Mouse (Mus musculus) midbrain, embryonic 11.5 days (tissue): ENCODE results near the gene Ube2j1. TPM values are rescaled to one million over a fixed set of nuclear protein-coding genes. Genes with fewer than 3 reads are reported as not detected.
A peak's percentile ranks its signal among the peaks of the same experiment; 100 is the strongest.

Experiments used
- ATAC-seq: fragments of 200-750 bp; cut with Nextera tagmentation; 2 replicates; pipeline ENCODE4 v1.8.0; 2017; ENCODE audit warnings: moderate TSS enrichment, moderate library complexity; ENCODE audit not compliant: low FRiP score
- DNase-seq: peaks from one replicate; pipeline ENCODE4 v3.0.0; 2015; ENCODE audit warnings: low spot score; ENCODE audit errors: missing footprints
- H3K27ac ChIP-seq: fragments of 300-500 bp; sonication (generic); 2 replicates; pipeline ENCODE4 v1.5.1; 2014; ENCODE audit warnings: low read depth, low read length
- H3K27me3 ChIP-seq: fragments of 300-500 bp; sonication (generic); 2 replicates; pipeline ENCODE4 v1.6.1; 2014; ENCODE audit warnings: mild to moderate bottlenecking, low read length, moderate library complexity, mixed read lengths; ENCODE audit not compliant: control insufficient read depth, insufficient read depth
- H3K36me3 ChIP-seq: fragments of 300-500 bp; sonication (generic); 2 replicates; pipeline ENCODE4 v1.6.1; 2014; ENCODE audit warnings: mild to moderate bottlenecking, low read length, moderate library complexity, mixed read lengths; ENCODE audit not compliant: control insufficient read depth, insufficient read depth
- H3K4me1 ChIP-seq: fragments of 300-500 bp; sonication (generic); 2 replicates; pipeline ENCODE4 v1.6.1; 2014; ENCODE audit warnings: low read length; ENCODE audit not compliant: control insufficient read depth, insufficient read depth
- H3K4me2 ChIP-seq: fragments of 300-500 bp; sonication (generic); 2 replicates; pipeline ENCODE4 v1.6.1; 2014; ENCODE audit warnings: mild to moderate bottlenecking, moderate library complexity
- H3K4me3 ChIP-seq: fragments of 300-500 bp; sonication (generic); 2 replicates; pipeline ENCODE4 v1.5.1; 2014; ENCODE audit warnings: low read depth, low read length
- H3K9ac ChIP-seq: fragments of 300-500 bp; sonication (generic); 2 replicates; pipeline ENCODE4 v1.6.1; 2014; ENCODE audit warnings: low read length
- H3K9me3 ChIP-seq: fragments of 300-500 bp; sonication (generic); 2 replicates; pipeline ENCODE4 v1.6.1; 2016; ENCODE audit warnings: low read length; ENCODE audit not compliant: control insufficient read depth
- WGBS: fragments of 180-500 bp; shearing (Covaris S2); extraction: QIAGEN DNeasy Blood & Tissue Kit; methylation state at CpG from one replicate; pipeline ENCODE4 v1.1.7; 2014; 5-methylcytosine and 5-hydroxymethylcytosine counted together
- polyA plus RNA-seq: library from polyadenylated mRNA; unstranded; fragments of >200 nt; fragmentation: Nextera tagmentation; extraction: Ambion mirVana; gene quantifications from 2 replicates; pipeline ENCODE4 v1.2.1, GENCODE M21; 2014

Ube2j1 gene
- polyA plus RNA-seq, 1 experiment from 2014 or later, result 59.6 TPM

DNA sequence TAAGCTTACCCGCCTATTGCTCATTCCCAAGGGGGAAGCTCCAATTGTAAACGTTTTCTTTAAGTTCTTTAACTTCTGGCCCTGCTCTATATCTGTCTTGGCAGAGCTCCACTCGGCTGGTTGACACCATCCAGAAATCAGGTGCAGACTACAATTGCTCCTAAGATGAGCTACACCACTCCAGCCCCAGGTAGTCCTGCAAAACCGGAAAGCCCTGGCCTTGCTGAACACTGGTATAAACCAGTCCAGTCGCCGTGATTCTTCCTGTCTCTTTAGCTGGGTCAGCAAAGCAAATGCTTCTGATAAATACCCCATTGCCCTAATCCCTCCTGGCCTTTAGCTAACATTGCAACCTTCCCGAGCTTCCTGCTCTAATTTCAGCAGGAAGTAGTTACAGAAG lies 29.9 kb downstream of the Ube2j1 start:
- no peaks in the 10 kb centered on the region for H3K4me1 ChIP-seq
- 72% methylated on average over 7 of the region's 7 CpGs for WGBS

DNA sequence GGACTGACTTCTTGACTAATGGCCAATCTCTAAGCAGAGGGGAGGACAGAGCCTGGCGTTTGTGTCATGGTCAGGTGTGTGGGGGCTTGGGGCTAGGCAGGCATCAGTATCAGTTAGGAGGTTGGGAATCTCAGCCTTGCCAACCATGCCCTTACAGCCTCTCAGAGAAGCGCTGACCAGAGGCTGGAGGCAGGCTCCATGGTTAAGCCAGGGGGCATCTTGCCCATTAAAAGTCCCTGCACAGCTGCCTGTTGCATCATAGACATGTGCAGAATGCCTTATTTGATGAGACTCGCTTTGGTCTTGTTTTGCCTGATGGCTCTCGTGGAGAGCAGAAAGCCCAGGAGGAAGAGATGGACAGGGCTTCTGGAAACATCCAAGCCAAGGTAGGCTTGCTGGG lies 31.8 kb downstream of the Ube2j1 start, which contains the start of gene Gabrr2:
Gene Gabrr2 (plus strand): TSS at position 19 of the 400 bp plus-strand sequence.
- H3K4me1 ChIP-seq, result no peaks in the 10 kb centered on the region
- H3K9me3 ChIP-seq, result no peaks in the 10 kb centered on the region
- DNase-seq, result no peak
- H3K9ac ChIP-seq, result no peak within 1 kb of the TSS
- H3K4me2 ChIP-seq, result no peak within 1 kb of the TSS
- H3K27ac ChIP-seq, result no peak within 1 kb of the TSS
- no peaks in the 10 kb centered on the region for H3K27me3 ChIP-seq
- 90% methylated on average over 4 of the region's 4 CpGs for WGBS
- H3K4me3 ChIP-seq, result no peak within 1 kb of the TSS
- ATAC-seq, result no peak
- H3K36me3 ChIP-seq, result no peaks in the 10 kb centered on the region

More for the DNA sequence above, 29.9 kb downstream of the Ube2j1 start:
- H3K9me3 ChIP-seq, result no peaks in the 10 kb centered on the region
- ATAC-seq (no peak), DNase-seq (no peak)
- no peaks in the 10 kb centered on the region for H3K27me3 ChIP-seq
- no peak overlapping the region for H3K4me3 ChIP-seq
- no peak overlapping the region for H3K9ac ChIP-seq
- no peak overlapping the region for H3K4me2 ChIP-seq
- no peaks in the 10 kb centered on the region for H3K36me3 ChIP-seq
- H3K27ac ChIP-seq, result no peak overlapping the region

DNA sequence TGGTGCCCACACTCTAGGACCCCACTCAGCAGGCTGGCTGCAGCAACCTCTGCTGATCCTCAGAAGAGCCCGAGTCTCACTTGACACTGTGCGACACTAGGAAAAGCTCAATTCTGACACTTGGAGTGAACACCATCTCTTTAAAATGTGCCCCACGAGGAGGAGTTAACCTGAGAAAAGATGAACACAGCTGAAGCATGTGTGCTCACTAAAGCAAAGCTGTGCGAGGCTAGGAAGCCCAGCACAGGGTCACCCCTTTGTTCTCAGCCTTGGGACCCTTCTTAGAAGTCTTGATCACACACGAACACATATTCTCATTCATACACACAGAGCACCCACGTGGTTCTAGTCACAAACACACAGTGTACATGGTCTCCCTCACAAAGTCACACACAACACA lies 33.8 kb downstream of the Ube2j1 start:
- no peaks in the 10 kb centered on the region for H3K36me3 ChIP-seq
- 79% methylated on average over 6 of the region's 6 CpGs for WGBS
- H3K27me3 ChIP-seq, result no peaks in the 10 kb centered on the region
- H3K4me3 ChIP-seq, result no peak overlapping the region
- no peaks in the 10 kb centered on the region for H3K4me1 ChIP-seq
- DNase-seq, result no peak
- no peak overlapping the region for H3K4me2 ChIP-seq
- ATAC-seq, result no peak
- no peaks in the 10 kb centered on the region for H3K9me3 ChIP-seq
- H3K9ac ChIP-seq, result no peak overlapping the region
- no peak overlapping the region for H3K27ac ChIP-seq

DNA sequence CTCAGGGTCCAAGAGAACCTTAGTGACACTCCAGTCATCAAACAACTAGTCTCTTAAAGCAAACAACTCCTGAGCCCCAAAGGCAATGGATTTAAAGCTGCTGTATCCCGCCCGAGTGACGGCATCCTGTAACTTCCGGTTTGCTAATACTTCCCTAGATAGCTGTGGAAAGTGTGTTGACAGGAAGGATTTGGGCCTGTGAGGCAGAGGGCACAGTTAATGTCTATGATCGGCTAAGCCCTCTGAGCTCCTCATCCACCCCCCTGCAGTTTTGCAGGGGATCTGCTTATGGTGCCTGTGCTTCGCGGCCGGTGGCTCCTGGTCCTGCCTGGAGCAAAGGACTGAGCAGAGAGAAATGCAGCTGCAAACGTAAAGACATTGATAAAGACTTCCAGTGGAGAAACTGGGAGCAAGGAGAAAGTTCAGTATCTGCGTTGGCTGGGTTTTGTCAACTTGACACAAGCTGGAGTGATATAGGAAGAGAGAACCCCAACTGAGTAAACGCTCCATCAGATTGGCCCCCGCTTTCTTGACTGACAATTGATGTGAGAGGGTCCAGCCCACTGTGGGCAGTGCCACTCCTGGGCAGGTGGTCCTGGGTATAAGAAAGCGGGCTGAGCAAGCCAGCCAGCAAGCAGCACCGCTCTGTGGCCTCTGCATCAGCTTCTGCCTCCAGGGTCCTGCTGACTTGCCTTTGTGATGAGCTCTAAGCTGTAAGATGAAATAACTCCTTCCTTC lies 35.2 kb downstream of the Ube2j1 start:
- Histone ChIP-seq H3K27ac (no peak overlapping the region), H3K36me3 (no peaks in the 10 kb centered on the region), H3K4me1 (no peaks in the 10 kb centered on the region), H3K4me3 (no peak overlapping the region), H3K27me3 (no peaks in the 10 kb centered on the region), H3K9me3 (no peaks in the 10 kb centered on the region), H3K9ac (no peak overlapping the region), H3K4me2 (no peak overlapping the region)
- WGBS, result 59% methylated on average over 14 of the region's 14 CpGs
- ATAC-seq, result no peak
- DNase-seq, result peak; percentile 64

DNA sequence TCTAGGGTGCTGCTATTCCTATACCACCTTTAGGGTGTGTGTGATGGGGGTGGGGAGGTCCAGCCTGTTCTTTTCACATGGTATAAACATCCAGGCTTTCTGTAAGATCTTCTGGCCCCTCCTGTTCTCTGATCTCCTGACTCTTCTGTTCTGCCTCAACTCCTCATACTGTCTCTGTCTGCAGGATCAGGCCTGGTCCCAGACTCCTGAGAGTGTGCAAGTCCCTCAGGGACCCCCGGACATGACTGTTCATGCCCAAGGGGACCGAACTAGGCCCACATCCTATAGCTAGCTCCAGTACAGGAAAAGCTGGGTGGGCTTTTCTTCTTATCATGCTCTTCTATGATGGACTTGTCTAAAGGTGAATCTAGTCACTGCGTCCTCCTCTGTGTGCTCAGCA lies 36.1 kb downstream of the Ube2j1 start:
- WGBS, result 86% methylated on average over 3 of the region's 3 CpGs
- Histone ChIP-seq H3K36me3 (no peaks in the 10 kb centered on the region), H3K4me1 (no peaks in the 10 kb centered on the region), H3K9ac (no peak overlapping the region), H3K27ac (no peak overlapping the region), H3K27me3 (no peaks in the 10 kb centered on the region), H3K9me3 (no peaks in the 10 kb centered on the region), H3K4me2 (no peak overlapping the region), H3K4me3 (no peak overlapping the region)
- DNase-seq (peak; percentile 19), ATAC-seq (no peak)

DNA sequence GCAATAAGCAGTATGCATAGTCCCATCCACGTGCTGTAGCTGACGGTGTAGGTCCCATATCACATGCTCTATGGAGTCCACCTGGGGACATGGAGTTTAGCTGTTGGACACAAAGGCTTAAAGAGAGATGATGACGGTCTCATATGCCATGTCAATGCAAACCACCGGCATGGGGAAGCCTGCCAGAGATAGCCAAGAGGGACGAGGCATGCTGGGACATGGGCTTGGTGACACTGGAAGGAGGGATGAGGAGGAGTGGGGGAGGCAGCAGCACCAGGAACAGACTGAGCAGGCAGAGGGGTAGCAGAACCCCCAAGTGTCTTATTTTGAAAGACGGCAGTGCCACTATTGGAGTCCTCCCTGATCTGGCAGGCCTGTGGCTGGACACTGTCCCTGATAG lies 36.6 kb downstream of the Ube2j1 start:
- DNase-seq (peak; percentile 14), ATAC-seq (no peak)
- no peak overlapping the region for H3K9ac ChIP-seq
- no peak overlapping the region for H3K4me2 ChIP-seq
- 92% methylated on average over 6 of the region's 6 CpGs for WGBS
- no peak overlapping the region for H3K4me3 ChIP-seq
- no peaks in the 10 kb centered on the region for H3K27me3 ChIP-seq
- H3K9me3 ChIP-seq, result no peaks in the 10 kb centered on the region
- no peaks in the 10 kb centered on the region for H3K36me3 ChIP-seq
- peaks cover 5% of the 10 kb centered on the region; the same call in 1 of the 2 replicates for H3K4me1 ChIP-seq
- H3K27ac ChIP-seq, result no peak overlapping the region

DNA sequence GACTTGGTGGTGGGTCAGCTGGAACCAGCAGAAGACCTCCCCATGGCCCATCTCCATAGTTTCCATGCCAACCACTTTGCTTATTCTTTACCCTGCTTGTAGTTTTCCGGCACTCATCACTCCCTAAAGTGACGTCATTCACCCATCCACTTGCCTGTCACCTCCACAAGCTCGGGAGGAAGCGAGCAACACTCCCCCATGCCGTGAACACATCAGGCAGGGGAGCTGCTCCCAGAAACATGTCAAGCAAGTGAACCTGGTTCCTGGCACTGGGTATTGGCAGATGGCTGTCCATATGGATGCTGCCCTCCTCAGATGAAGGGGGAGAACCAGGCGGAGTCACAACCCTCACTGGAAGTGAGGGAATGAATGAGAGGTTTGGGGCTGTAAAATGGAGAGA lies 37.7 kb downstream of the Ube2j1 start:
- no peak overlapping the region for H3K9ac ChIP-seq
- no peak overlapping the region for H3K4me2 ChIP-seq
- H3K36me3 ChIP-seq, result no peaks in the 10 kb centered on the region
- DNase-seq (peak; percentile 45), ATAC-seq (no peak)
- peaks cover 8% of the 10 kb centered on the region for H3K4me1 ChIP-seq
- no peaks in the 10 kb centered on the region for H3K27me3 ChIP-seq
- WGBS, result 76% methylated on average over 6 of the region's 6 CpGs
- H3K9me3 ChIP-seq, result no peaks in the 10 kb centered on the region
- H3K4me3 ChIP-seq, result no peak overlapping the region
- H3K27ac ChIP-seq, result no peak overlapping the region

DNA sequence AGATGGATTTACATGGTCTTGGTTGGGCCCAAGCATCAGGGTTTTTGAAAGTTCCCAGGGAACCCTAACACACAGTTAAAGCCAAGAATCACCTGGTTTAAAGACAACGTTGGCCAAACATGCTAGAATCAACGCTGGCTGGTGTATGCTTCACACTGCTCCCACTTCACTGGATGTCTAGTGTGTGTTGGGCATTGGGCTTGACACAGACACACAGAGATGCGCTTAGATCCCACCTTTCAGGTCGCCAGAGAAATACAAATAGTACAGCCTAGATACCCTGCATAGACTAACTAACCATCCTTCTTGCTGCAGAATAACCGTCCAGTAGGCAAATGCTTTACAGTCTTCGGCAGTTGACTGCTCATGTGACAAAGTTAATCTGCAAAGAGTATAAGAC lies 39.1 kb downstream of the Ube2j1 start:
- H3K36me3 ChIP-seq, result no peaks in the 10 kb centered on the region
- WGBS, result 95% methylated on average over 6 of the region's 6 CpGs
- no peaks in the 10 kb centered on the region for H3K9me3 ChIP-seq
- H3K27me3 ChIP-seq, result no peaks in the 10 kb centered on the region
- no peak overlapping the region for H3K4me3 ChIP-seq
- peaks cover 8% of the 10 kb centered on the region for H3K4me1 ChIP-seq
- no peak overlapping the region for H3K4me2 ChIP-seq
- H3K9ac ChIP-seq, result no peak overlapping the region
- ATAC-seq (no peak), DNase-seq (peak; percentile 72)
- no peak overlapping the region for H3K27ac ChIP-seq

DNA sequence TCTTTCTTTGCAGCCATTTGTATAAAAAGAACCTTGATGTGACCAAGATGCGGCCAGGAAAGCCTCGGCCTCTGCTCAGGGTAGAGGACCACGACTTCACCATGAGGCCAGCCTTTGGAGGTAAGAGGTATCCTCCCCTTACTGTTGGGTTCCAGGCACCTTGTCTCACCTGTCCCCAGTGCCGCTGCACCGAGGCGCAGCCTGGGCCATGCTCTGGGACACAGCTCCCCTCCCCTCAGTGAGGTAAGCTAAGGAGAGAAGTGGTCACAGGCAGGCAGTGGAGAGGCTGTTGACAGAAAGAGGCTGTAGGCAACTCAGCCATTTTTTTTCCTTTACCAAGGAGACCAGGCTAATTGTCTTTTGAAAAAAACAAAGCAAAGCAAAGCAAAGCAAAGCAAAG lies 40.1 kb downstream of the Ube2j1 start:
- ATAC-seq, result no peak
- peak; percentile 60 for DNase-seq
- no peaks in the 10 kb centered on the region for H3K9me3 ChIP-seq

More for the DNA sequence above, 40.1 kb downstream of the Ube2j1 start:
- no peak overlapping the region for H3K27ac ChIP-seq
- no peak overlapping the region for H3K9ac ChIP-seq
- 91% methylated on average over 6 of the region's 6 CpGs for WGBS
- H3K4me2 ChIP-seq, result no peak overlapping the region
- H3K36me3 ChIP-seq, result no peaks in the 10 kb centered on the region
- H3K27me3 ChIP-seq, result no peaks in the 10 kb centered on the region
- no peak overlapping the region for H3K4me3 ChIP-seq
- H3K4me1 ChIP-seq, result peaks cover 8% of the 10 kb centered on the region
